Mouse (Mus musculus) kidney, adult 11 months (tissue): ENCODE data around the gene Ccnd1.
A peak's percentile ranks its signal among the peaks of the same experiment; 100 is the strongest.
"Not testable (repeated sequence)": the region's sequence is repeated elsewhere in the genome, so short reads cannot be mapped to it uniquely, and the experiment has no call there.

Experiments used
- DNase-seq: peaks from one replicate; pipeline ENCODE4 v3.0.0; 2022

Ccnd1 gene

DNA sequence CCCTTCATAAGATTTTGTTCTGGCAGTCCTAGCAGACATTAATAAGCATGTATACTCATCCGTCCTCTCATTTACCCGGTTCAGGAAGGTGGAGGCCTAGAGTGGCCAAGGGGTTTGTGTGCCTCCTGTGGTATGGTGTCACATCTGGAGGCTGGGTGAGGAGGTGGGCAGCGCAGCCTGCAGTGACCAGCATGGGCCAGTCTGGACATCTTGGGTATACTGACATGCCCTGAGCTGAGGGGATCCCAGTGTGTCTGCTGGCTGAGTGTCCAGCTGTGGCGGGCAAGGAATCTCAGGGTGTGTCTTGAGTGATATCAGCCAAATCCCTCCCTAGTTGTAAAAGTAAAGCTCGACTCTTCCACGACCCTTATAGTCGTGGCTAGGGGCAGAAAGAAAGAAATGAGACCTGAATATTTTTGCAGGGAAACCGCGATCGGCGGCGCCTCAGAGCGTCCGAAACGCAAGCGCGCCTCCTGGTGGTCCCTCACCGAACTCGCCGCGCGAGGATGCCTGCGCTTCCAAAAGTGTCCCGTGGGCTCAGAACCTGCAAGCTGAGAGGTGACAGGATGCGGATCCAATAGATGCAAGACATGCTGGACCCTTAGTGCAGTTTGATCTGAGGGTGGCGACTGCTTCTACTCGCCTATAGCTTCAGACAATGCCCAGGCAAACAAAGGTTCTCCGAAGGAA lies 32.9 kb downstream of the Ccnd1 start:
- DNase-seq = peak; percentile 21

DNA sequence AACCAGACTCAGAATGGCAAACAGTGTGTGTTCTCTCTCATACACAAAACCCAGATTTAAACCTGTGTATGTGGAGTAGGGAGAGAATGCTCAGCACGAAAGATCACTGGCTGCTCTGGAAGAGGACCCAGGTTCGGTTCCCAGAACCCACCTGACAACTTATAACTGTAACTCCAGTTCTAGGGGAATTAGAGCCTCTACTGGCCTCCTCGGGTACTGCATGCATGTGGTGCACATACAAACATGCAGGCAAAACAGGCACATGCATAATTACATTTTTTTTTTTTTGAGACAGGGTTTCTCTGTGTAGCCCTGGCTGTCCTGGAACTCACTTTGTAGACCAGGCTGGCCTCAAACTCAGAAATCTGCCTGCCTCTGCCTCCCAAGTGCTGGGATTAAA lies 34.2 kb downstream of the Ccnd1 start:
- not testable (repeated sequence) for DNase-seq

DNA sequence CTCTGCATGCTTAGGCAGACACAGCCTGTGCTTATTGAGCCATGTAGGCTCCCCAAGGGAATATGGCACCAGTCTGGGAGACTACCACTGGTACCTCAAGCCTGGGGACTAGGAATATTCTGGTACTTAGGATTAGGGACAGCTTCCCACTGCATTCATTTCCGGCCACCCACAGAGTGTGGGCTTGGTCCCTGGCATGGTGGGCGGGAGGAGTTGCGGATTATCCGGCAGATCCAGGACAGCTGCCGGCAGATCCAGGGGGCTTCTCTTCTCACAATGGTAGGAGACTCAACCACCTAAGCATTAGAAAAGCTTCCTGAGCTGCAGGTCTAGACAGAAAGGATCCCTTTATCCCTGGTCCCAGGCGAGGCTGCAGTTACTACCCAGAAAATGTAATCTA lies 41.2 kb downstream of the Ccnd1 start:
- DNase-seq = no peak

DNA sequence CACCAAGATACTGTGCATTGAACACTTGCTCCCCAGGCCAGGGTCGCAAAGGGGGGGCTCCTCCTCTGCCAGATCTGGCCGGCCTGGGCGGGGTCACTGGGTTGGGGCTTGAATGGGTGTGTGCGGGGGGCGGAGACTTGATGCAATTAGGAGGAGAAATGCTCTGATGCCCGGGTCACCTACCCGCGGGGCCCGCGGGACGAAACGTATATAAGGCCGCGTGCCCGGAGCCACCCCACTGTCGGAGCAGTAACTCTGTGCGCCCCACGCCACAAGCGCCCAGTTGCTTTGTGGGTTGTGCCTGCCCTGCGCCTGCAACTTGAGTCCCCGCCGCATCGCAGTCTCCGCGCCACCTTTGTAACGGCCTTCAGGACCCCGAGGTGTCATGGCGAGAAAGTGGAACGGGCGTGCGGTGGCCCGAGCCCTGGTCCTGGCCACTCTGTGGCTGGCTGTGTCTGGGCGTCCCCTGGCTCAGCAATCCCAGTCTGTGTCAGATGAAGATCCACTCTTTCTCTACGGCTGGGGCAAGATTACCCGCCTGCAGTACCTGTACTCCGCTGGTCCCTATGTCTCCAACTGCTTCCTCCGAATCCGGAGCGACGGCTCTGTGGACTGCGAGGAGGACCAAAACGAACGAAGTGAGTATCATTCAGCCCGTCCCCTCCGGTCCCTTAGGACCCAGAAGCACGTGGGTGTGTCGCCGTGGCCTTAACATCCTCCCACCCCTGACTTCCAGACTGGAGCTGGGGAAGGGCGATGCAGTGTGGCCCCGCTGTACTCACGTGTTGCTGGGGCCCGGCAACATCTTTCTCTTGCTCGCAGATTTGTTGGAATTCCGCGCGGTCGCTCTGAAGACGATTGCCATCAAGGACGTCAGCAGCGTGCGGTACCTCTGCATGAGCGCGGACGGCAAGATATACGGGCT lies 43.2 kb downstream of the Ccnd1 start, which contains the start of gene Fgf15:
TSS of gene Fgf15 (plus strand) at position 238 of the 925 bp plus-strand sequence.
- no peak for DNase-seq

DNA sequence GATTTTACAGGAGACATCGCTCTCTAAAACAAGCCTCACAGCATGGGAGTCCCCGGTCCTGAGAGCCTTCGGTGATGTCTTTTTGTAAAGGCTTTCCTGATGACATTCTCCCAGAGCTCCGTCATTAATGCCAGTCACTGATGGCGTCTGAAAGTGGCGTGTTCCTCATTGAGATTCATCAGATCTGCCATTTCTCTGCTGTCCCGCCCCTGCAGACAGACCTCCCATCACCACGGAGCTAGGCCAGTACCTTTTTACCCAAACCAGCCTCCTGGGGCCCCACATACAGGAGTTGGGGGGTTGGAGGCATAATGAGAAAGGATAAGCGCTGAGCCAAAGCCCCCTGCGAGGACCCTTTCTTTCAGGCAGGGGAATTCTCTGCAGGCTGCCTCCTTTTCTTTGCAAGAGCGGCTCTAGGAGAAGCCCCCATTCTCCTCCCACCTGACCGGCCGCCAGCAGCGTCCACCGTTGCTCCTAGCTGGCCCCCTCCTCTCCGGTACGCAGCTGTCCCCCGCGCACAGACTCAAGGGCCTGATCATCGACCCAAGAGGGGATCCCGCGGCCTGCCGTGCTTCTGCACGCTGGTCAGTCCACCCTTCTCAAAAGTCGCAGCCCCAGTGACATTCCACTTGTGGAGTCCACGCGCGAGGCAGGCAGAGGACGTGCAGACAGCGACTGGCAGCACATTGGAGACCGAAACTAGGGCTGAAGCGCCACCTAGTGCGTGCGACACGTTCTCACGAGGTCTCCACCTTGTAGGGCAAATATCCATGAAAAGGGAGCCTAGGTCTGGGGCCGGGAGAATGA lies 44.2 kb downstream of the Ccnd1 start:
- peak; percentile 65 for DNase-seq

DNA sequence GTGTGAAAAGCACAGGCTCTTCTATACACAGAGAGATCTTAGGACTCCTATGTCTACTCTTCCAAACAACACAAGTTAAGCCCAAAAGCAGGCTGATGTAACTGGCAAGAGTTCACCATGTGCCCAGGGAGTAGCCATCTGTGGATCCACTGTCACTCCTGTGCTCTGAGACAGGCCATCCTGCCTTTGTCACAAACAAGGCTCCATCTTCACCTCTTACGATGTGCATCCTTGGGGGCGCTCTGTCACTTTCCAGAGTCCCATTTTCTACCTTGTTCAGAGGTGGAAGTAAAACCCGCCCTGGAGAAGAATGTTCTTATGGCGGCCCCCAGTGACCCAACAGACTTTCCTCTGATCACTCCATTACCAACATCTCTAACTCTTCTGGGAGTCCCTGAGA lies 45.0 kb downstream of the Ccnd1 start:
- no peak for DNase-seq

DNA sequence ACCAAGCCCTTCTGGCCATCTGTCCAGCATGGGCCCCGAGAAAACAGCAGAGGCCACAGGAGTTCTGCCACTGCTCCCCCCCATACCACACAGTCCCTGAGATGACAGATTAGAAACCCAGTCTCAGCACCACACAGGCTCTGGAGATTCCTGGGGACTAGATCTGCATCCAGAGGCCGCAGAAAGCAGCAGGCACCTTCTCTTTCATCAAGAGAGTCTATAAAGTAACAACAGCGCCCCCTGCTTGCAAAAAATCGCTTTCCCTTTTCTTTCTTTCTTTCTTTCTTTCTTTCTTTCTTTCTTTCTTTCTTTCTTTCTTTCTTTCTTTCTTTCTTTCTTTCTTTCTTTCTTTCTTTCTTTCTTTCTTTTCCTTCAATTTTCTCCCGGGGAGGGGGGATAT lies 45.5 kb downstream of the Ccnd1 start:
- no peak for DNase-seq

DNA sequence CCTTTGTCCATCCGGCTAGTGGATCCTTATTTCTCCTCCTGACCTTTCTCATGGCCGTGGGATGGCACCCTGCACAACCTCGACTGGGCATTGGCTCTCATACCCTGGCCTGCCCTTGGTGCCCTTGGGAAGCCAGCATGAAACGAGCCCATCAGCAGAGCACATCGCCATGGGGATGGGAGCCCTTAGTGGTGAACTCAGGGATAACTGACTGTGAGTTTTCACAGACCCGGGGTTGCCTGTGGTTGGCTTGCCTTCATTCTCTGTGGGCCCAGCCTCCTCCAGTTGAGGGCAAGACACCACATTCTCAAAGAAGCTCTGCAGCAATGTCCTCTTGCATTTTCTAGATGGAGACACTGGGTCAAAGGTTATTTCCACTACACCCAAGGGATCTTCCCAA lies 47.4 kb downstream of the Ccnd1 start:
- no peak for DNase-seq

DNA sequence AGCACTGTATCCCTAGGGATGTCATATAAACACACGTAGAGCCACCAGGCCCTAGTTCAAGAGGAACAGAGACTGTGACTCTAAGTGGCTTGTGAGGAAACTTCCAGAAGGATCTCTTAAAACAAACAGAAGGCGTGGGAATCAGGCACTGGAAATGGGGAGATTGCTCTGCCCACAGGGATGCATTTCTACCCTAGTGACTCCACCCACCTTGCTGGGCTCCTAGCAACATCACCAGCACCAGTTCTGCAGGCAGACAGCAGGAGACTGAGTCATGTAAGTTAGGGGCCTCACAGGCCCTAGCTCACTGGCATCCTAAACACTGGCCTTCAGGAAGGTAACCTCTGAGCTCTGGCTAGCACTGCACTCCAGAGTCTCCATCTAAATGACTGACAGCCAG lies 47.9 kb downstream of the Ccnd1 start:
- DNase-seq = no peak

DNA sequence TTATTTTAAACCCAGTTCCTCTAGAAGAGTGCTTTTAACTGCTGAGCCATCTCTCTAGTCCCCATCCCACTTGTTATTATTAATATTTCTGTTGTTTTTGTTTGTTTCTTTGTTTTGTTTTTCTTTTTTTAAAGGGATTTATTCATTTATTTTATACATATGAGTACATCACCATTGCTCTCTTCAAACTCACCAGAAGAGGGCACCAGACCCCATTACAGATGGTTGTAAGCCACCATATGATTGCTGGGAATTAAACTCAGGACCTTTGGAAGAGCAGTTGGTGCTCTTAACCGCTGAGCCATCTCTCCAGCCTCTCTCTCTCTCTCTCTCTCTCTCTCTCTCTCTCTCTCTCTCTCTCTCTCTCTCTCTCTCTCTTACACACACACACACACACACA lies 49.1 kb downstream of the Ccnd1 start:
- not testable (repeated sequence) for DNase-seq

DNA sequence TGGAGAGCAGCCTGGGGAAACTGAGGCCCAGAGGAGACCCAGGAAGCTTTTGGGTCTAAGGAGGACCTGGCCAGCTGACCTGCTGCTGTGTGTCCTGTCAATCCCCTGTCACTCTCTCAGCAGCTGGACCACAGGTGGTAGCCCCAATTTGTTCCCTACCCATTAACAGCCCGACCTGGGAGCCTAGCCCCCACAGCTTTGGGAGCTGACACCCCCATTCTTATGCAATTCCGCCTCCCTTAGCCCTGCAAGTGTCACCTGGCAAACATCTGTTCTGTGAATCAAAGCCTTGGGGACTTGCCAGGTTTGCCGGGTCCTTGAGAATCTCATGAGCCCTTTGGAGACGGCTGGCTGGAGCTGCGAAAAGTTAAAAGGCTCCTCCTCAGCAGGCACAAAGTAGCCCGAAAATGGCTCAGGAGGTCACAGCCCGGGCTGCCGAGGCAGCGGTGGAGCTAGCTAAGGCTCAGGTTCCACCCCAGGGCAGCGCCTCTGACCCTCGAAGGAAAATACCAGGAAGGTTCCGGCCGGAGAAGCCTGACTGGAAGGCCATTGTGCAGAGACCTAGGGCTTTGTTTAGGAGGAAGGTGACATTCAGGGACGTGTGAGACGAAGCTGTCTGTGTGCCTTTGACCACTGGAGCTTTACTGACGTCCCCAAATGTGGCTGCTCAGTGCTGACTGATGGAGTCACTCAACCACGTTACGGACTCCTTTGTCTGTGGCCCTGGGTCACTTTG lies 51.0 kb downstream of the Ccnd1 start:
- DNase-seq = no peak

DNA sequence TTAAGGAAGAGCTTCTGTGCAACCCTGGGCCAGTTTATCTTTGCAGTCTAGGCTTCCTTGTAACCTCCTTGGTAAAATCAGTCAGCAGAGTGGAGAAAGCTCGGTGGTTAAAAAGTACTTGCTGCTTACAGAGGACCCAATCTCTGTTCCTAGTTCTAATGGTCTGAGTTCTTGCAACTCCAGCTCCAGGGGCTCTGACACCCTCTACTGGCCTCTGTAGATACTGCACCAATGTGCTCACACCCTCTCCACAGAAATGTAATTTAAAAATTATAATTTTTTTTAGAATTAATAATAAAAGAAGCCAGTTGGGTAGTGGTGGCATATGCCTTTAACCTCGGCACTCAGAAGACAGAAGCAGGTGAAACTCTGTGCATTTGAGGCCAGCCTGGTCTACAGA lies 52.1 kb downstream of the Ccnd1 start:
- no peak for DNase-seq

DNA sequence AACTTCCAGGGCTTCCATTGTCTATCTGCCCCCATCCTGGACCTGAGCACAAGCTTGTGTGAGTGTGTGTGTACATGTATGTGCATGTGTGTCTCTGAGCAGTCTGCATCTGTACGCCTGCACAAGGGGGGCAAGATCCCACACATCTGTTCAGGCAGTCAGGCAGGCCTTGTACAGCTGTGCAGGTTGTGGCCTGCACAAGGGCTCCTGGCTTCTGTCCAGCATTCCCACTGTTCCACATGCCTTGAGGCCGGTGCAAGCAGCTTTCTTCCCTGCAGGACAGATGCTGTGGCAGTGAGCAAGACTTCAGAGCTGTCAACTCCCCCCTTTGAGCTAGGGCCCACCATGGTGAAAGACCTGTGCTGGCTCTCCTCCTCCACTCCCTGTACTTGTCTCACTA lies 56.6 kb downstream of the Ccnd1 start:
- DNase-seq = no peak
